Mouse (Mus musculus) fat pad, adult 2 months (tissue): ENCODE results near the gene Appl2.
"Not testable (repeated sequence)": the region's sequence is repeated elsewhere in the genome, so short reads cannot be mapped to it uniquely, and the experiment has no call there.

Source experiments
- DNase-seq: peaks from one replicate; pipeline ENCODE4 v3.0.0-alpha.2; 2011; ENCODE audit warnings: low read depth, low spot score; ENCODE audit errors: extremely low read depth

Gene Appl2

GRCm38 (mm10) chr10:83648131-83649020 lies at the start of gene Appl2:
Gene Appl2, minus strand, starts transcription at chr10:83648738.
- DNase-seq = no peak

DNA sequence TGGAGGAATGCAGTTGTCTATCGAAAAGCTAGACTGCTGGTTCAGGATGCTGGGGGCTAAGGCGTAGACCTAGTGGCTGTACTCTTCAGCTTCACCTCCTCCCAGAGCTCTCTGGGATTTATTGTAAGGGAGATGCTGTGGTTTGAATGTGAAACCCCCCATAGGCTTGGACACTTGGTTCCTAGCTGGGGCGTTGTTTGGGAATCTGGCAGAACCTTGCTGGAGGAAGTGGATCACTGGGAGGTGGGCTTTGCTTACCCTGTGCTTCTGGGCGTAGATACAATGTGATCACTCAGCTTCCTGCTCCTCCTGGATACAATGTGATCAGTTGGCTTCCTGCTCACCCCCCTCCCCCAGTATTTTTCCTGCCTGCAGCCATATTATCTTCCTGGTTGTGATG lies 47.7 kb upstream of the Appl2 start:
- no peak for DNase-seq

DNA sequence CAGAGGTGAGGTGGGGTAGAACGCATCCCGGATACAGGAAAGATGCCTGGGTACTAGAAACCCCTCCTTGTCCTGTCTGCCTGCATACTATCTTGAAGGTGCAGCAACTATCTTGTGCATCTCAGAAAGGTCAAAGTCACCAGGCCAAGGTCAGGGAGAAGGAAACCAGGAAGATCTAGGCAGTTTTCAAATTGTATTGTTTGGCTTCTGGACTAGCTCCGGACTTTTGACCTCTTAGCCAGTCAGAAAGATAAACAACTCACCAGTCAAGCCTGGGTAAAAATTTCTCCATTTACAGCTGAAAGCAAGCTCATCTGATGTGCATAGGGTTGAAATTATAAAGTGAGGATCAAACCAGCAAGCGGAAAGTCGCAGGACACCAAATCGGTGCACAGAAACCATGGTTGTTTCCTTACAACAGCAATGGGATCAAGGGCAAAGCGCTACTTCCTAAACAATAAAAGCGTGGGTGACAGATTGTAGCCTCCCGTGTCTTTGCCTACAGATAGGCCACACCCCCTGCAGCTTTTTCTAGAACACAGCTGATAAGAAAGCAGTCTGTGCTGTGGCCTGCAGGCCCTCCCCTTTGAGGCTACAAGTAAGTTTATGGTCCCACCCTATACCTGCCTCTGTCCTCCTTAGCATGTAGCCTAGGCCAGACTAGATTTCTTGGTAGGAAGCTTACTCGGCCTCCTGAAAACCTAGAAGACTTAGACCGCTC lies 43.8 kb upstream of the Appl2 start:
- DNase-seq = no peak

GRCm38 (mm10) chr10:83688215-83688614 lies 39.7 kb upstream of the Appl2 start:
- no peak for DNase-seq

- no peak for DNase-seq
These were observed 32.8 kb upstream of the Appl2 start for GRCm38 (mm10) chr10:83681334-83681733.

- DNase-seq = no peak
These were observed 18.0 kb upstream of the Appl2 start for GRCm38 (mm10) chr10:83666556-83666955.

GRCm38 (mm10) chr10:83661925-83662324 lies 13.4 kb upstream of the Appl2 start:
- DNase-seq = no peak

DNA sequence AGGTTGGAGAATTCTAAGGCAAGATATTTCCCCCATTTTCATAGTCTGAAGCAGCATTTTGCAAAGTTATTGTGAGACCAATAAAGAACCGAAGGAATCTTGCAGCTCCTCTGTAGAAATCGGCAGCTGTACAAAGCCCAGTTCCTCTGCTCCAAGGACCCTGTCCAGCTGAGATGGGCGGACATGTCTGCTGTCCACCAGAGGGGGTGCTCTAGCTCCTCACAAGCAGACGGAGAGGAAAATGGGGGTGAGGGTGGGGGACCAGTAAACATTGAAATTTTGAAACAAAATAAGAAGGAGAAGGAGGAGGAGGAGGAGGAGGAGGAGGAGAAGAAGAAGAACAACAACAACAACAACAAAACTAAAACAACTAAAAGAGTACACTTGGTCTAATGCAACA lies 12.1 kb upstream of the Appl2 start:
- DNase-seq = no peak

GRCm38 (mm10) chr10:83654591-83654990 lies 6.1 kb upstream of the Appl2 start:
- DNase-seq = no peak

DNA sequence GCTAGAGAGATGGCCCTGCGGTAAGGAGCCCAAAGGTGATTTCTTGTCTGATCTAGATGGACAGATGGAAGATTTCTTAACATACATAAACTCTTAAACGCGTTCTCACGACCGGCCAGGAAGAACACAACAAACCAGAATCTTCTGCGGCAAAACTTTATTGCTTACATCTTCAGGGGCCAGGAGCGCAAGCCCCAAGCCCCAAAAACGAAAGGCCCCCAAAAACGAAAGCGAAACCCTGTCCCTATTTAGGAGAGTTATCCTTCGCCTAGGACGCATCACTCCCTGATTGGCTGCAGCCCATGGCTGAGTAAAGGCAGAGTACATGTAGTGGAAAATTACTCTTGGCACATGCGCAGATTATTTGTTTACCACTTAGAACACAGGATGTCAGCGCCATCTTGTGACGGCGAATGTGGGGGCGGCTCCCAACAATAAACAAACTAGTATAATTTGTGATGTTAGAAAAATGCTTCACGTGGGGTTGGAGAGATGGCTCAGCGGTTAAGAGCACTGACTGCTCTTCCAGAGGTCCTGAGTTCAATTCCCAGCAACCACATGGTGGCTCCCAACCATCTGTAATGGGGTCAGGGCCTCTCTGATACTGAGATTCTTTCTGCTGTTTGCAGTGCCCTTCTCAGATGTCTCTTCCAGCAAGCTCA lies 3.8 kb upstream of the Appl2 start:
- not testable (repeated sequence) for DNase-seq

GRCm38 (mm10) chr10:83649037-83649436 lies 499 bp upstream of the Appl2 start:
- DNase-seq = no peak

- no peak for DNase-seq
These were observed 2.1 kb downstream of the Appl2 start for GRCm38 (mm10) chr10:83646351-83646885.

GRCm38 (mm10) chr10:83645716-83645990 lies 2.9 kb downstream of the Appl2 start:
- DNase-seq = no peak

- DNase-seq = no peak
These were observed 3.4 kb downstream of the Appl2 start for GRCm38 (mm10) chr10:83644865-83645715.

DNA sequence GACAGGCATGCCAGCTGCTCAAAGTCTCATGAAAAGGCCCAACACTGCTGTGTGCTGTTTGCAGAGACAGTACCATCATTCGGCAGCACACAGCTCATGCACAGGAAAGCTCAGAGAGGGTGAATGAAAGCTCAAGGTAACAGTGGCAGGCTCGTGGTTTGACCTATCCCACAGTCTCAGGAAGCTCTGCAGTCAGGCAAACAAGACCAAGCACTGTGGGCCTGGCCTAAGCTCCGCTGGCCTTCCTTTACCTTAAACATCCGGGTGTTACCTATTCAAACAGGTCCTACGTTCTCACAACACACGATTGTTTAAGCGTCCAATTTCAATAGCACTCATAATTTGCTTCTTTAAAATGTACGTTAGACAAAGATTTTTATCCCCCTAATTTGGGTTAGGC lies 4.4 kb downstream of the Appl2 start:
- no peak for DNase-seq

DNA sequence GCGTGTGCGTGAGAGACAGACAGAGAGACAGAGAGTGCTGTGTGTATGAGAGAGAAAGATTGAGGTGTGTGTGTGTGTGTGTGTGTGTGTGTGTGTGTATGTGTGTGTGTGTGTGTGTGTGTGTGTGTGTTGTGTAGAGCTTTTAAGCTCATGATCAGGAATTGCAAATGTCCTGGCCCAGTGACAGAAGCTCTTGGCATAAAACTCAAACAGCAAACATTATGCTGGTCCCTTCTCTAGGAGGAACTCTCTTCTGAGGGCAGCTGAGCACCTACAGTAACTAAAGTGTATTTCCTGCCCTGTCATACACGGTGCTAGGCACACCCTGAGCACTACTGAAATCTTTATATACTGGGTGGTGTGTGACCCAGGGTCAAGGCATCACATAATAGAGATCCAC lies 6.9 kb downstream of the Appl2 start:
- no peak for DNase-seq

DNA sequence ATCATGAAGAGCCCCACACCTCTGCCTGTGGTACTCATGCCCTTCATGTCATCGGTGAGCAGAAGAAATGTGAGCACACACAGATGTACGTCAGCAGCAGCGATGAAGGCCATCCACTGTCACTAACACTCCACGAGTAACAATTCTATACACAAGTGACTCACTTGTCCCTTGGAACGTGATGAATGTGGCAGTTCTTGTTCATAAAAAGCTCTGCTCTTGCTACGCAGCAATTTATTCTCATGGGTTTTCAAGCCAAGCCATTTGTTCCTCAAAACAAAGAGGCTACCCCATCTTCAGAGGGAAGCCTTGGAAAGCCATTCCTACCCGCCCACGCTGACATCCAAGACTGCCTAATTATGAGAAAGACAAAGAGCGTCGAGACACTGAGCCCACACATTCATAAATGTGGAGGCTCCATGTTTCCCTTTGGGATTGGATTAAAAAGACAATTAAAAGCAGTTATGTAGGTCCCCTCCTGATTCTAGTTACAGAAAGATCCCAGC lies 8.6 kb downstream of the Appl2 start:
- DNase-seq = no peak

DNA sequence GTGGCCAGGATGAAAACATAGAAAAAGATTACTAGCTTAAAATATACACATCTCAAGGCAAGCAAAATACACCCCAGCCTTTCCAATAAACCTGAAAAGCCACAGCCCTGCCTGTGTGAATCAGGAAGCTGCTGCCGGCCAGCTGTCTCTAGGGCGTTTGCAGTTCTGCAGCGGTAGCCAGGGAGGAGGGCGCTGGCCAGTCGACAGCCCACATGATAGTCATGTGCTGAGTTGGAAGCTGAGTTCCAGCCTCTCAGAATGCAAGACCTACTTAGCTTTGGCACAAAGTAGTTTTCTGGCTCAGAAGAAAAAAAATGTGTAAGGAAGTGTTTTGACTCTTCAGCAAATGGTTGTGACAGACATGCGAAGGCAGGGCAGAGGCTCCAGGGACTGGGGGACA lies 11.2 kb downstream of the Appl2 start:
- DNase-seq = peak; percentile 59

GRCm38 (mm10) chr10:83636191-83636590 lies 12.3 kb downstream of the Appl2 start:
- no peak for DNase-seq

- no peak for DNase-seq
These were observed 14.1 kb downstream of the Appl2 start for GRCm38 (mm10) chr10:83634461-83634860.
